Mouse (Mus musculus) brain, adult 10 weeks (tissue): ENCODE data around the gene Mettl7a2. TPM values are rescaled to one million over a fixed set of nuclear protein-coding genes. Genes with fewer than 3 reads are reported as not detected.

Experiments
- polyA plus RNA-seq: library from polyadenylated mRNA; stranded (reverse); fragments of 350-450 nt; fragmentation: Illumina TruSeq; extraction: RNeasy Lipid Tissue Mini Kit (QIAGEN cat#74804); gene quantifications from one replicate; pipeline ENCODE4 v1.2.3, GENCODE M21; 2015; ENCODE audit warnings: low read depth, low replicate concordance

Gene Mettl7a2
- not detected for polyA plus RNA-seq

DNA sequence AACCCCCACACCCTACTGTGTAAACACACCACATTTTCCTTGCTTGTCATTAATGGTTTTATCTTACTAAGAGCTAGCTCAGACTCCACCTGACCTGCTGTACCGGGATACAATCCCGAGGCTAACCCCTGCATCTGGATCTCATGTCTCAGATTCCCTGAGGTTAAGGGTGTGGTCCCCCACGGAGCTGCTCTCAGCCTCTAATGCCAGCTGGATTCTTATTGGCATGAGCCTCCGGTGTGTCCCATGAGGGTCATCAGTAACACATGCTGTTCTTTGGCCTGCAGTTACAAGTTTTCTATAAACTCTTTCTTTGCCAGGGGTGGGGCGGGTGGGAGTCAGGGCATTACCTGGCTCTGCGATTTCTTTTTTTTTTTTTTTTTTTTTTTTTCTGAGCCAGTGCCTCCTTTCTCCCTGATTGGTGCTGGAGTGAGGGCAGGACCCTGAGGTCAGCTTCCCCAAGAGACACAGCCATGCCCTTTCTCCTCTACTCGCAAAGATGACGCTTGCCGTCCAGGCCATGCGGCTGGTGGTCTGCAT lies at the start of gene Mettl7a2, which contains the start of gene Methig1:
TSS of gene Mettl7a2 (plus strand) at position 490 of the 540 bp plus-strand sequence.
TSS of gene Methig1 (plus strand) at position 439 of the 540 bp plus-strand sequence.

DNA sequence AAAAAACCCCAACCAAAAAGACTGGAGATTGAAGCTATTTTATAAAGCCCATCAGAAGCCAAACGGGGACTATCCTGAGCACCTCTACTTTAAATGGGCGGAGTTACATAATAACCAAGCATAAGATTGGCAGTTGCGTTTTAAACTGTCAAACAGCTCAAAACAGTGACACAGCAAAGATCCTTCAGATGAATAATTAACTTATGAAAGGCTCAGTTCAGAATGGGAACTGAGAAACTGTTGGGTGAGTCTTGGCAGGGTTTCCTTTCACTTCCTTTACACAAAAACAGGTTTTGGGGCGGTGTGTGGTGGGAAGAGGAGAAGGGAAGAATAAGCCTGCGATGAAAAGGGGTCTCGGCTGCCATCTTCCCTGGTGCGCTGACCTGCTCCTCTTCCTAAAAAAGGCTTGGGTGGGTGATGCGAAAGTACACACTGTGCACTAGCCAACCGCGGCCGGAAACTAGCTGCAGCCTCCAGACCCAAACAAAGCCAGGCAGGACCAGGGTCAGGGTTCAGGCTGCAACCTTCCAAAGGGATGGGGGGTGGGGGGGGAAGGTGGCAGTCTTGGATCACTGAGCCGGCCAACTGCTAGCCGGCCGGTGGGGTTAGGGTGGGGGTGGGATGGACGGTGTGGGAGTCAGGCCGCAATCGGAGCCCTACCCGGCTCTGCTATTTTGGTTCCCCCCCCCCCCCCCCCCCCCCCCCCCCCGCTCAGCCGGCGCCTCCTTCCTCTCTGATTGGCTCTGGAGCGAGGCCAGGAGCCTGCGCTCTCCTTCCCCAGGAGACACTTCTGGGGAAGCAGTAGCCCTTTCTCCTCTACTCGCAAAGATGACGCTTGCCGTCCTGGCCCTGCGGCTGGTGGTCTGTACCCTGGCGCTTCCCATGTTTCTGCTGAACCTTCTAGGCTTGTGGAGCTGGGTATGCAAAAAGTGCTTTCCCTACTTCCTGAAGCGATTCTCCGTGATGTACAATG lies 48.7 kb upstream of the Mettl7a2 start, which contains the start of gene Mettl7a1:
TSS of gene Mettl7a1 (plus strand) at position 122 of the 973 bp plus-strand sequence.

DNA sequence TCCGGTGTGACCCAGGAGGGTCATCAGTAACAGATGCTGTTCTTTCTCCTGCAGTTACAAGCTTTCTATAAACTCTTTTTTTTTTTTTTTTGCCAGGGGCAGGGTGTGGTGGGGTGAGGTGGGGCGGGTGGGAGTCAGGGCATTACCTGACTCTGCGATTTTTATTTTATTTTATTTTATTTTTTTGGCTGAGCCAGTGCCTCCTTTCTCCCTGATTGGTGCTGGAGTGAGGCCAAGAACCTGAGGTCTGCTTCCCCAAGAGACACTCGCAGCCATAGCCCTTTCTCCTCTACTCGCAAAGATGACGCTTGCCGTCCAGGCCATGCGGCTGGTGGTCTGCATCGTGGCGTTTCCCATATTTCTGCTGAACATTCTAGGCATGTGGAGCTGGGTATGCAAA lies 18.4 kb upstream of the Mettl7a2 start, which contains the start of gene Mettl7a3:
TSS of gene Mettl7a3 (plus strand) at position 301 of the 400 bp plus-strand sequence.

DNA sequence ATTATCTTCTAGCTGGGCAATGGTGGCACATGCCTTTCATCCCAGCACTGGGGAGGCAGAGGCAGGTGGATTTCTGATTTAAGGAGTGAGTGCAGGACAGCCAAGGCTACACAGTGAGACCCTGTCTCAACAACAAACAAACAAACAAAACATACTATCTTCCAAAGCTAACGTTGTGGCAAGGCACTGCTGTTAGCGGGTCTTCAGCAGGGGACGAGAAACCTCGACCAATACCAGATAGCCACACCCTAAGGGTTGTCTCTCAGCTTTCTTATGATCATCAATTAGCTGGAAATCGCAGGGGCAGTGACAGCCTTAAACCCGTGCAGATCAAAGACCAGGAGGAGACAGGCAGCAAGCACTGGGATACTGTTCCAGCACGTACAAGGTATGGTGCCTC lies 11.2 kb downstream of the Mettl7a2 start, which contains the start of gene Higd1c:
TSS of gene Higd1c (plus strand) at position 301 of the 400 bp plus-strand sequence.

Other genes with a start within 250 kb of the Mettl7a2 start
- 14.3 TPM for gene Atf1, start 125.4 kb upstream of the Mettl7a2 start, polyA plus RNA-seq
- not detected for gene Tmprss12, start 72.4 kb upstream of the Mettl7a2 start, polyA plus RNA-seq
- 55.3 TPM for gene Mettl7a1, start 49.1 kb upstream of the Mettl7a2 start, polyA plus RNA-seq
- gene Mettl7a3, start 18.3 kb upstream of the Mettl7a2 start, polyA plus RNA-seq: 0.46 TPM
- not detected for gene Methig1, start 51 bp upstream of the Mettl7a2 start, polyA plus RNA-seq
- gene Higd1c, start 11.3 kb downstream of the Mettl7a2 start, polyA plus RNA-seq: not detected
- not detected for gene Gm5475, start 68.9 kb downstream of the Mettl7a2 start, polyA plus RNA-seq
- gene Slc11a2, start 71.9 kb downstream of the Mettl7a2 start, polyA plus RNA-seq: 33.9 TPM
- 55.5 TPM for gene Letmd1, start 115.8 kb downstream of the Mettl7a2 start, polyA plus RNA-seq
- 13.2 TPM for gene Csrnp2, start 142.3 kb downstream of the Mettl7a2 start, polyA plus RNA-seq
- gene Tfcp2, start 198.8 kb downstream of the Mettl7a2 start, polyA plus RNA-seq: 16.7 TPM
- gene Pou6f1, start 246.8 kb downstream of the Mettl7a2 start, polyA plus RNA-seq: 102 TPM